Mouse (Mus musculus): ENCODE measurements around the gene Ttf2. TPM values are rescaled to one million over a fixed set of nuclear protein-coding genes. Genes with fewer than 3 reads are reported as not detected.

Gene Ttf2
- polyA plus RNA-seq, 1 experiment = 1.1 TPM

- TF ChIP-seq CTCF (IDR thresholded peaks at IDR 0.05; ENCODE audit: extremely low read depth, insufficient read length, insufficient replicate concordance, low read depth, low read length) (no peak), POLR2A (IDR thresholded peaks at IDR 0.05; ENCODE audit: low read depth, low read length) (no peak)
- WGBS = 89% methylated on average over 8 of the region's 8 CpGs
- Histone ChIP-seq H3K36me3 (ENCODE audit: control insufficient read depth, insufficient read depth, low read length) (peaks cover 44% of the 10 kb centered on the region), H3K4me1 (ENCODE audit: control insufficient read depth, insufficient read depth, insufficient read length, low read length) (no peaks in the 10 kb centered on the region), H3K27ac (ENCODE audit: insufficient read depth, low read depth, low read length) (no peak overlapping the region), H3K27me3 (ENCODE audit: control insufficient read depth, insufficient read depth, low read length) (no peaks in the 10 kb centered on the region), H3K4me3 (ENCODE audit: low read depth, low read length) (no peak overlapping the region)
These were observed 22.2 kb downstream of the Ttf2 start for GRCm38 (mm10) chr3:100947286-100947685.

- TF ChIP-seq POLR2A (IDR thresholded peaks at IDR 0.05; ENCODE audit: low read depth, low read length) (no peak), CTCF (IDR thresholded peaks at IDR 0.05; ENCODE audit: extremely low read depth, insufficient read length, insufficient replicate concordance, low read depth, low read length) (no peak)
- WGBS = 88% methylated on average over 4 of the region's 4 CpGs
These were observed 28.9 kb downstream of the Ttf2 start for GRCm38 (mm10) chr3:100940496-100941037.

GRCm38 (mm10) chr3:100938211-100938610 is 31.3 kb downstream of the Ttf2 start:
- Histone ChIP-seq H3K27ac (ENCODE audit: insufficient read depth, low read depth, low read length) (no peak overlapping the region), H3K4me1 (ENCODE audit: control insufficient read depth, insufficient read depth, insufficient read length, low read length) (no peaks in the 10 kb centered on the region), H3K36me3 (ENCODE audit: control insufficient read depth, insufficient read depth, low read length) (peaks cover 13% of the 10 kb centered on the region), H3K4me3 (ENCODE audit: low read depth, low read length) (no peak overlapping the region), H3K27me3 (ENCODE audit: control insufficient read depth, insufficient read depth, low read length) (no peaks in the 10 kb centered on the region)
- TF ChIP-seq POLR2A (IDR thresholded peaks at IDR 0.05; ENCODE audit: low read depth, low read length) = no peak
- TF ChIP-seq CTCF (IDR thresholded peaks at IDR 0.05; ENCODE audit: extremely low read depth, insufficient read length, insufficient replicate concordance, low read depth, low read length) = no peak
- 96% methylated on average over 4 of the region's 4 CpGs for WGBS

More at GRCm38 (mm10) chr3:100940496-100941037, 28.9 kb downstream of the Ttf2 start:
- peaks cover 21% of the 10 kb centered on the region for H3K36me3 ChIP-seq (ENCODE audit: control insufficient read depth, insufficient read depth, low read length)
- H3K27me3 ChIP-seq (ENCODE audit: control insufficient read depth, insufficient read depth, low read length) = no peaks in the 10 kb centered on the region
- H3K27ac ChIP-seq (ENCODE audit: insufficient read depth, low read depth, low read length) = no peak overlapping the region
- no peaks in the 10 kb centered on the region for H3K4me1 ChIP-seq (ENCODE audit: control insufficient read depth, insufficient read depth, insufficient read length, low read length)
- H3K4me3 ChIP-seq (ENCODE audit: low read depth, low read length) = no peak overlapping the region

GRCm38 (mm10) chr3:100936201-100936600 is 33.3 kb downstream of the Ttf2 start:
- H3K27ac ChIP-seq (ENCODE audit: insufficient read depth, low read depth, low read length) = no peak overlapping the region
- H3K4me3 ChIP-seq (ENCODE audit: low read depth, low read length) = no peak overlapping the region
- peaks cover 9% of the 10 kb centered on the region for H3K36me3 ChIP-seq (ENCODE audit: control insufficient read depth, insufficient read depth, low read length)
- 94% methylated on average over 6 of the region's 6 CpGs for WGBS
- H3K27me3 ChIP-seq (ENCODE audit: control insufficient read depth, insufficient read depth, low read length) = no peaks in the 10 kb centered on the region
- TF ChIP-seq CTCF (IDR thresholded peaks at IDR 0.05; ENCODE audit: extremely low read depth, insufficient read length, insufficient replicate concordance, low read depth, low read length) = no peak
- TF ChIP-seq POLR2A (IDR thresholded peaks at IDR 0.05; ENCODE audit: low read depth, low read length) = no peak
- H3K4me1 ChIP-seq (ENCODE audit: control insufficient read depth, insufficient read depth, insufficient read length, low read length) = no peaks in the 10 kb centered on the region; the same call in 1 of the 2 replicates

- Histone ChIP-seq H3K27ac (ENCODE audit: insufficient read depth, low read depth, low read length) (no peak overlapping the region), H3K27me3 (ENCODE audit: control insufficient read depth, insufficient read depth, low read length) (no peaks in the 10 kb centered on the region), H3K4me1 (ENCODE audit: control insufficient read depth, insufficient read depth, insufficient read length, low read length) (no peaks in the 10 kb centered on the region; the same call in 1 of the 2 replicates), H3K36me3 (ENCODE audit: control insufficient read depth, insufficient read depth, low read length) (peaks cover 6% of the 10 kb centered on the region), H3K4me3 (ENCODE audit: low read depth, low read length) (no peak overlapping the region)
- TF ChIP-seq POLR2A (IDR thresholded peaks at IDR 0.05; ENCODE audit: low read depth, low read length) = no peak
- TF ChIP-seq CTCF (IDR thresholded peaks at IDR 0.05; ENCODE audit: extremely low read depth, insufficient read length, insufficient replicate concordance, low read depth, low read length) = no peak
- WGBS = 83% methylated on average over 6 of the region's 6 CpGs
These were observed 33.9 kb downstream of the Ttf2 start for GRCm38 (mm10) chr3:100935521-100935920.

GRCm38 (mm10) chr3:100932077-100932944 is 37.2 kb downstream of the Ttf2 start:
- no peaks in the 10 kb centered on the region for H3K27me3 ChIP-seq (ENCODE audit: control insufficient read depth, insufficient read depth, low read length)
- no peak overlapping the region for H3K27ac ChIP-seq (ENCODE audit: insufficient read depth, low read depth, low read length)
- 0 out of 2 replicates have a peak, but pooled peaks cover 1% of the 10 kb centered on the region for H3K36me3 ChIP-seq (ENCODE audit: control insufficient read depth, insufficient read depth, low read length)
- H3K4me1 ChIP-seq (ENCODE audit: control insufficient read depth, insufficient read depth, insufficient read length, low read length) = no peaks in the 10 kb centered on the region; the same call in 1 of the 2 replicates
- 72% methylated on average over 11 of the region's 11 CpGs for WGBS
- H3K4me3 ChIP-seq (ENCODE audit: low read depth, low read length) = no peak overlapping the region
- no peak for TF ChIP-seq POLR2A (IDR thresholded peaks at IDR 0.05; ENCODE audit: low read depth, low read length)
- TF ChIP-seq CTCF (IDR thresholded peaks at IDR 0.05; ENCODE audit: extremely low read depth, insufficient read length, insufficient replicate concordance, low read depth, low read length) = no peak

Data from small intestine, adult 2 months (tissue).